Mouse (Mus musculus): Measurements from ENCODE around the gene Adora1.
"Not testable (repeated sequence)": the region's sequence is repeated elsewhere in the genome, so short reads cannot be mapped to it uniquely, and the experiment has no call there.

Gene Adora1
- long read RNA-seq, experiment 1, transcript Adora1-201 (2 exons, 3,625 nt): major isoform, 60 of 95 reads
- long read RNA-seq, experiment 1, partial matches to known transcripts: 0 of 95 reads
- long read RNA-seq, experiment 1, other reads (novel, unspliced or antisense): 35 of 95 reads
- long read RNA-seq, experiment 2, transcript Adora1-201 (2 exons, 3,625 nt): major isoform, 56 of 90 reads
- long read RNA-seq, experiment 2, partial matches to known transcripts: 0 of 90 reads
- long read RNA-seq, experiment 2, other reads (novel, unspliced or antisense): 33 of 90 reads

DNA sequence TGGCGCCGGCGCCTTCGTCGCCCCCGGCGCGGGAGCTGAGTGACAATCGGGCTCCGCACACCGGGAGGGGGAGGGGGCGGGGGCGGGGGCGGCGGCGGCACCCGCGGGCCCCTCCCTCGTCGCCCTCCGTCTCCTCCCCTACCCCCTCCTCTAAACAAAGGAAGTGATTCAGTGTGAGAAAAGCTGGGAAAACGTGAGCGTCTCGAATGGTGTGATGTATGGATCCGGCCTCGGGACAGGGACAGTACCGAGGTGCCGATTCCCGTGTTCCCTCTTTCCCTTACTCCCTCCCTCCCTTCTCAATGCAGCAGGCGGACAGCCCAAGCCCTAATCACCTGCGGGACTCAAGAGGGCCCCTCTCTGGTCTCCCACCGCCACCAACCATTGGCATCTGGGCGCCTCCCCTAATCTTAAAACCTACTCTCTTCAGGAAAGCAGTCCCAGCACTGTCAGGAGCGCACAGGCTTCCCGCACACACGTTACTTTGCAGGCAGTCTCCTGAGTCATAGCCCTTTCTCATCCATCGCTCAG lies at the start of gene Adora1:
Gene Adora1 (minus strand): TSS at position 41 of the 531 bp plus-strand sequence.
- intact Hi-C loops (cut with DNase I): no loop called here

GRCm38 (mm10) chr1:134283108-134283507 lies 47.9 kb upstream of the Adora1 start:
- intact Hi-C loops (cut with DNase I): no loop called here

DNA sequence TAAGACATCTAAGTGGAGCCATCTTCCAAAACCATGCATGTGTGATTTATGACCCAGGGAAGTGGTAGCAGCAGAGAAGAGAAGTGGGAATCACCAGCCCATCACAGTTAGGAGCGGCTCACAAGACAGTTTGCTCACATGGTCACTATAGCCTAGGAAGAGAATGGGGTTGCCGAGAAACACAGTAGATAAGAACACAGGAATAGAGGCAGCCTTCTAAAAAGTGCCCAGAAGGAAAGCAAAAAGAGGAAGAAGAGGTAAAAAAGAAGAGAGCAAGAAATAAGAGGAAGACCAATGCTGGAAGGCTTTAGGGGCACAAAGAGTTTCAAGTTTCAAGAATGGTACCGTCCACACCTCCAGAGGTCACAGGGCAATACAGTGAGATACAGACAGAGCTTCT lies 47.1 kb upstream of the Adora1 start:
- intact Hi-C loops (cut with DNase I): no loop called here

DNA sequence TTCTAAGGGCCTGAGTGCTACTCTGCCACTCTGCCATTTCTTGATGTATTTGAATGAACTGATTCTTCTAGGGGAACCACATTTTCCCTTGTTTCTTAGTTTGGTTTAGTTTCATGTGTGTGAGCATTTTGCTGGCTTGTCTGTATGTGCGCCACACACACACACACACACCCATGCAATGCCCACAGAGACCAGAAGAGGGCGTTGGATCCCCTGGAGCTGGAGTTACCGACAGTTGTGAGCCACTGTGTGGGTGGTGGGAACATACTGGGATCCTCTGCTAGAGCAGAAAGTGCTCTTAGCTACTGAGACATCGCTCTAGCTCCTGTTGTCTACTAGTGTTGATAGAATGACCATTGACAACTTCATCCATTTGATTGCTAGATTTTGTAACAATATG lies 46.3 kb upstream of the Adora1 start:
- intact Hi-C loops (cut with DNase I): no loop called here

- intact Hi-C loops (cut with DNase I): no loop called here
Measured at GRCm38 (mm10) chr1:134280174-134280573, 44.9 kb upstream of the Adora1 start.

DNA sequence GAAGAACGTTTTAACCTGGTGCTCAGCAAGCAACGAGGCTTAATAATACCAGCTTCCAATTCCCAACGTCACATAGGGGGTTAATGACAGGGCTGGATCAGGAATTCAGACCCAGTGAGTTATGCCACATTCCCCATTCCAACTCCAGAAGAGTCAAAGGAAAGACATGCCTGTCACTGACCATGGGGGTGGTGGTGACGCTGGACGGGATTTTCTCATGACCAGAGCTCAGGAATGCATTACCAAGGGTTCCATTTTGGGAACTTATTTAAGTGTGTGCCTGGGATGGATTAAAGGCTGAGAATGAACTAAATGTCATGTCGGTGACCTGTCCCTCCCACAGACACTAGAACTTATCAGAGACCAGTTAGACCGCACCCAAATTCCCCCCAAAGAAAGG lies 41.6 kb upstream of the Adora1 start:
- intact Hi-C loops (cut with DNase I): no loop called here

DNA sequence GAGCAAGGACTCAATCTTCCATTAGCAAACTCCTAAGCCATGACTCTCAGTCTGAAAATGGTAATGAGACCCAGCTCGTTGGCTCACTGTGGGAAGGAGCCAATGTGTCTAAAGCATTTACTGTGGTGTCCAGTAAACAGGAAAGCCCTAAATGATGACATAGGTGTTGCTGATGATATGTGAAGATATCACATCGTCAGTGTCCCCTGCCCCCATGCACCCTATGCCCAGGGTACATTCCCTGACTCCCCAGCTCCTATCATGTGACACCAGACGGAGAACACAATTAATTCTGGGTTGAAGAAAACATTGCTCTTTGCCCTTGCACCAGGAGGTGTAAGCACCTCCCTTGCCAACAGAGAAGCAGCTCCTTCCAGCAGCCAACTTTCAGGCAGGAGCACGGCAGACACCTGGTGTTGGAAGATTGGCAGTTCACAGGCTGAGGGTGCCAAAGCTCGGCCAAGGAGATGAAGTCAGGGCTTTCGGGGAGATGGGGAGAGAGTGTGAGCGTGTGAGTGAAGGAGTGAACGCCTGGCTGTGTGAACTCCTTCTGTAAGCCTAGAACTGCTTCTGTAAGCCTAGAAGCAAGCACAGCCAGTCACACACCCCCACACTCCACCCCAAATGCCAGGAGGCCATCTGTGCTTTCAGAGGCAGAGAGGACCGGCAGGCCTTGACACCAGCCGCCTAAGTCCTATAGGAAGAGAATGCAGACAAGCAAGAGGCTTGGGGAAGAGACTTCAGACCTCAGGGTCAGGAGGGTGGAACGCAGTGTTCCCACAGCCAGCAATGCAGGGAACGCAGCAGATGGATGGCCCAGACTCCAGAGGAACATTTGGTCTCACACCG lies 40.6 kb upstream of the Adora1 start:
- intact Hi-C loops (cut with DNase I): no loop called here

GRCm38 (mm10) chr1:134274483-134274920 lies 39.3 kb upstream of the Adora1 start:
- intact Hi-C loops (cut with DNase I): no loop called here

GRCm38 (mm10) chr1:134273493-134274395 lies 38.5 kb upstream of the Adora1 start:
- intact Hi-C loops (cut with DNase I): no loop called here

DNA sequence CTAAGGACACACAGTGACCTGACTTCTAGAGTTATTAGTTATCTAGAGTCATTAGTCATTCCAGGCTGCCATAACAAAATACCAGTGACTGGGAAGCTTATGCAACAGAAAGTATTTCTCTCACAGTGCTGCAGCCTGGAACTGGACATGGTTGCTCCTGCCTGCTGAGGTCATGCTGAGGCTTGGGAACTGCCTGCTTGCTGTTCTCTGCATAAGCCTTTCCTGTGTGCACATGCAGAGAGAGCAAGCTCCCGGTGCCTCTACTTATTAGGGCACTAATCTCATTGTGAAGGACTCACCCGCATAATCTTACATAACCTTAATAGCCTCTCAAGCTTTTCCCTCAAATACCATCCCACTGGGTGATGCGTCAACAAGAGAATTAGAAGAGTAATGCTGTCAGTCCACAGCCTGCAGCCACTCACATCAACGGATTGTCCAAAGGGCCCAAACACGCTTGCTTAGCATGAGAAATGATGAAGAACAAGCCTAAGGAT lies 37.6 kb upstream of the Adora1 start:
- intact Hi-C loops (cut with DNase I): no loop called here

GRCm38 (mm10) chr1:134270026-134270425 lies 34.8 kb upstream of the Adora1 start:
- intact Hi-C loops (cut with DNase I): no loop called here

- intact Hi-C loops (cut with DNase I): no loop called here
Measured at GRCm38 (mm10) chr1:134265797-134266196, 30.6 kb upstream of the Adora1 start.

- intact Hi-C loops (cut with DNase I): no loop called here
Measured at GRCm38 (mm10) chr1:134264341-134264740, 29.1 kb upstream of the Adora1 start.

GRCm38 (mm10) chr1:134249681-134250080 lies 14.4 kb upstream of the Adora1 start:
- intact Hi-C loops (cut with DNase I): not testable (repeated sequence)

DNA sequence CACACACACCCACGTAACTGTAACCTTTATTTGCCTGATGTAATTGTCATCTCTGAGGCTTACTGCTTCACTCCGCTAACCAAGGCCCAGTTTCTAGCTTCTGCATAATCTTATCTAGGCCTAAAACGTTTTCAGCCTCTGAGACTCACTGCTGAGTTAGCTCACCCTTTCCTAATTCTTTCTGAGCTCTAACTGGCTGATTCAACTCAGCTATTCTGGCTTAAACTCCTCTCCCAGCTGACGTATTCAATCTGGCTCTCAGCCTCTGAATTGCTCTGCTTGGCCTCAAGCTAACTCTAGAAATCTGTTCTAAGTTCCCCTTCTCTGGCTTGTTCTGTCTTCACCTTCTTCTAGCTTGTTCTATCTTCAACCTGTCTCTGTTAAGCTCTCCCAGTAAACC lies 11.4 kb upstream of the Adora1 start:
- intact Hi-C loops (cut with DNase I): no loop called here

- intact Hi-C loops (cut with DNase I): loop anchor here (2.0 kb wide), 1 partner anchor 92 kb away; no protein-coding TSS in a partner anchor
Measured at GRCm38 (mm10) chr1:134245004-134245717, 9.9 kb upstream of the Adora1 start.

GRCm38 (mm10) chr1:134243948-134244914 lies 9.0 kb upstream of the Adora1 start:
- intact Hi-C loops (cut with DNase I): loop anchor here (1.0 to 5.0 kb wide), 3 partner anchors 48 to 91 kb away; partner anchors contain the start of gene Ppfia4

DNA sequence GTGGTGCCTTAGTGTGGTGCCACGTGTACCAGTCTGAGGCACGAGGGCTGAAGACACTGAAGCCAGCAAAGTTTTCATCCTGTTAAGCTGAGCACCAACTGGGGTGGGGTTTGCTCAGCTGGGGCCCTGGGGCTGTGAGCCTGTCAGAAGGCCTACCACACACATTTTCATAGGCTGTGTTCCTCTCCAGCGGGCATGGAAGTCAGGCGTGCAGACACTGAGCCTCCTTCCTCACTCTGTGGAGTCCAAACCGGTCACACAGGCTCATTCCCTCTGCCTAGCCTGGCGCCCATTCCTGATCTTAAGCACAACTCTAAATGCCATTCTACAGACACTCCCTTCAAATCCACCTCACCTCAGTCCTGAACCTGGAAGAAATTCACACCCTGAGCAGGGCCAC lies 8.3 kb upstream of the Adora1 start:
- intact Hi-C loops (cut with DNase I): loop anchor here (5.0 kb wide), 1 partner anchor 89 kb away; the partner anchor contains the start of gene Ppfia4

- intact Hi-C loops (cut with DNase I): loop anchor here (5.0 kb wide), 1 partner anchor 90 kb away; the partner anchor contains the start of gene Ppfia4
Measured at GRCm38 (mm10) chr1:134242286-134242685, 7.1 kb upstream of the Adora1 start.
